Mouse (Mus musculus): ENCODE results near the gene Pax5. TPM values are rescaled to one million over a fixed set of nuclear protein-coding genes. Genes with fewer than 3 reads are reported as not detected.

Pax5 gene
- total and polyA plus RNA-seq, 3 experiments, result not detected

DNA sequence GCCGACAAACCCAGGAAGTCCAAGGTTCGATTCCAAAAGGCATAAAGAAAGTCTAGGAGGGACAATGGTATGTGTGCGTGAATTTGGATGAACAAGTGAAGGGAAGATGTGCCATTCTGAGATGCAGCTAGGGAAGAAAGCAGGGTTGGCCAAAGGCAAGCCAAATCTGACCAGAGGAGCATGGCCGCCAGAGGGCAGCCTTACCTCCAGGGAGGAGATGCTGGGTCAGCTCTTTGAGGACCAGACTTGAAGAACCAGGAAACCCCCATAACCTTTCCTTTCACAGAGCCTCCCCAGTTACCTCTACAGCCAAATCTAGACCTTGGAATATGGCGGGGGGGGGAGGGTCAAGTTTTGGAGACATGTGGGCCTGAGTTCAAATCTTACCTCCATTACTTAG lies 133.0 kb downstream of the Pax5 start:
- H3K4me1 ChIP-seq (ENCODE audit: control insufficient read depth in 1 of 2, insufficient read depth in 2 of 2, low read length in 2 of 2), result 0 out of 4 replicates have a peak, but pooled peaks cover 0 to under 1% of the 10 kb centered on the region in 2 experiments

DNA sequence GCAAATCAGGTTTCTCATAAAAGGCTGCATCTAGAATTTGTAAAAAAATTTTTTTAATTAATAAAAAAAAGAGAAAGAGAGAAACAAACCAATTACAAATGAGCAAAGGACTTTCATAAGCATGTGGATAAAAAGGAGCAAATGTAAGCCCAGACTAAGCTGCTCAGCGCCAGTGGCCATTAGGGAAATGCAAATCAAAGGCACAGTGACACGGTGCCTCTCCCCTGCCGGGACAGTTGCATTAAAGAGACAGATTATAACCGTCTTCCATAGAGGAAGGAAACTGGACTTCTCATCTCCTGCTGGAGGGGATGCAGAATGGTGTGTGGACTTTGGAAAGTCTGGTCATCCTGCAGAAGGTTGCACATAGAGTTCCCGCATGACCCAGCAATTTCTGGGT lies 133.5 kb downstream of the Pax5 start:
- no peak overlapping the region for H3K9ac ChIP-seq (ENCODE audit: control insufficient read depth, low read depth, low read length, poor library complexity, severe bottlenecking)
- DNase-seq (ENCODE audit: low read depth, low spot score), result no peak
- H3K27ac ChIP-seq (ENCODE audit: control insufficient read depth, low read depth, low read length), result no peak overlapping the region
- H3K4me1 ChIP-seq (ENCODE audit: control insufficient read depth in 1 of 2, insufficient read depth in 2 of 2, low read length in 2 of 2), result no peaks in the 10 kb centered on the region
- H3K36me3 ChIP-seq (ENCODE audit: control insufficient read depth in 1 of 2, insufficient read depth in 2 of 2, low read length in 2 of 2), result no peaks in the 10 kb centered on the region
- no peaks in the 10 kb centered on the region for H3K79me2 ChIP-seq (ENCODE audit: control insufficient read depth, insufficient read depth, low read length, poor library complexity)
- peaks cover 0 to 1% of the 10 kb centered on the region in 2 experiments; a peak in 1 of 4 replicates for H3K27me3 ChIP-seq (ENCODE audit: control insufficient read depth in 1 of 2, insufficient read depth in 2 of 2, low read length in 2 of 2)
- no peak overlapping the region for H3K4me3 ChIP-seq (ENCODE audit: control insufficient read depth in 1 of 2, insufficient read depth in 1 of 2, low read depth in 2 of 2, low read length in 2 of 2)
- no peak for TF ChIP-seq ELF1 (IDR thresholded peaks at IDR 0.05; ENCODE audit: low read depth, low read length)
- TF ChIP-seq POLR2A (IDR thresholded peaks at IDR 0.05; ENCODE audit: control insufficient read depth in 1 of 2, insufficient read depth in 1 of 2, low read depth in 1 of 2, low read length in 2 of 2, poor library complexity in 1 of 2), result no peak
- no peak for TF ChIP-seq POLR2AphosphoS5 (IDR thresholded peaks at IDR 0.05; ENCODE audit: borderline replicate concordance, low read depth, low read length)
- no peak for TF ChIP-seq USF1 (IDR thresholded peaks at IDR 0.05; ENCODE audit: low read depth, low read length)
- H3K9me3 ChIP-seq (replicated peaks; ENCODE audit: insufficient read depth, low read length), result no peaks in the 10 kb centered on the region

More for the DNA sequence above, 133.0 kb downstream of the Pax5 start:
- TF ChIP-seq ZC3H11A (IDR thresholded peaks at IDR 0.05; ENCODE audit: low read depth, low read length), result peak; percentile 36
- TF ChIP-seq GATA1 (IDR thresholded peaks at IDR 0.05; ENCODE audit: low read depth, low read length), result no peak
- no peak for TF ChIP-seq USF1 (IDR thresholded peaks at IDR 0.05; ENCODE audit: low read depth, low read length)
- TF ChIP-seq MYC (IDR thresholded peaks at IDR 0.05; ENCODE audit: low read depth, low read length), result no peak
- TF ChIP-seq SIN3A (IDR thresholded peaks at IDR 0.05; ENCODE audit: low read length), result no peak
- peak; percentile 69; the same call in 1 of the 2 replicates for TF ChIP-seq MAFK (IDR thresholded peaks at IDR 0.05; ENCODE audit: borderline replicate concordance, low read depth, low read length)
- peak; percentile 63 for TF ChIP-seq SMC3 (IDR thresholded peaks at IDR 0.05; ENCODE audit: low read depth, low read length)
- TF ChIP-seq RAD21 (IDR thresholded peaks at IDR 0.05; ENCODE audit: low read depth, low read length), result peak; percentile 40
- TF ChIP-seq CTCF (IDR thresholded peaks at IDR 0.05 in 2 of 3, conservative IDR thresholded peaks at IDR 0.05 in 1 of 3; ENCODE audit: control insufficient read depth in 1 of 3, insufficient read depth in 1 of 3, low read depth in 2 of 3, low read length in 3 of 3, poor library complexity in 1 of 3, severe bottlenecking in 1 of 3), result peak; percentile 63 to 80 (median 68); a peak in 5 of 6 replicates
- Histone ChIP-seq H3K27ac (ENCODE audit: control insufficient read depth, low read depth, low read length) (no peak overlapping the region), H3K9ac (ENCODE audit: control insufficient read depth, low read depth, low read length, poor library complexity, severe bottlenecking) (no peak overlapping the region), H3K4me3 (ENCODE audit: control insufficient read depth in 1 of 2, insufficient read depth in 1 of 2, low read depth in 2 of 2, low read length in 2 of 2) (no peak overlapping the region), H3K9me3 (replicated peaks; ENCODE audit: insufficient read depth, low read length) (no peaks in the 10 kb centered on the region), H3K27me3 (ENCODE audit: control insufficient read depth in 1 of 2, insufficient read depth in 2 of 2, low read length in 2 of 2) (peaks cover 0 to 1% of the 10 kb centered on the region in 2 experiments; a peak in 1 of 4 replicates), H3K36me3 (ENCODE audit: control insufficient read depth in 1 of 2, insufficient read depth in 2 of 2, low read length in 2 of 2) (no peaks in the 10 kb centered on the region), H3K79me2 (ENCODE audit: control insufficient read depth, insufficient read depth, low read length, poor library complexity) (no peaks in the 10 kb centered on the region)
- peak; percentile 25 for DNase-seq (ENCODE audit: low read depth, low spot score)

- TF ChIP-seq ZC3H11A (IDR thresholded peaks at IDR 0.05; ENCODE audit: low read depth, low read length) (no peak), ELF1 (IDR thresholded peaks at IDR 0.05; ENCODE audit: low read depth, low read length) (no peak), HCFC1 (IDR thresholded peaks at IDR 0.05; ENCODE audit: low read depth, low read length) (no peak), GATA1 (IDR thresholded peaks at IDR 0.05; ENCODE audit: low read depth, low read length) (no peak), POLR2AphosphoS2 (IDR thresholded peaks at IDR 0.05; ENCODE audit: low read length) (no peak), USF1 (IDR thresholded peaks at IDR 0.05; ENCODE audit: low read depth, low read length) (no peak), TCF12 (IDR thresholded peaks at IDR 0.05; ENCODE audit: low read depth, low read length) (no peak), SMC3 (IDR thresholded peaks at IDR 0.05; ENCODE audit: low read depth, low read length) (no peak), ETS1 (IDR thresholded peaks at IDR 0.05; ENCODE audit: low read depth, low read length) (no peak), MAX (IDR thresholded peaks at IDR 0.05; ENCODE audit: low read length) (no peak)
- H3K79me2 ChIP-seq (ENCODE audit: control insufficient read depth, insufficient read depth, low read length, poor library complexity), result no peaks in the 10 kb centered on the region
- 0 out of 4 replicates have a peak, but pooled peaks cover 0 to 1% of the 10 kb centered on the region in 2 experiments for H3K27me3 ChIP-seq (ENCODE audit: control insufficient read depth in 1 of 2, insufficient read depth in 2 of 2, low read length in 2 of 2)
- H3K9me3 ChIP-seq (replicated peaks; ENCODE audit: insufficient read depth, low read length), result no peaks in the 10 kb centered on the region
- no peak overlapping the region for H3K4me3 ChIP-seq (ENCODE audit: control insufficient read depth in 1 of 2, insufficient read depth in 1 of 2, low read depth in 2 of 2, low read length in 2 of 2)
- H3K9ac ChIP-seq (ENCODE audit: control insufficient read depth, low read depth, low read length, poor library complexity, severe bottlenecking), result no peak overlapping the region
- H3K4me1 ChIP-seq (ENCODE audit: control insufficient read depth in 1 of 2, insufficient read depth in 2 of 2, low read length in 2 of 2), result no peaks in the 10 kb centered on the region
- no peak for DNase-seq (ENCODE audit: low read depth, low spot score)
- H3K27ac ChIP-seq (ENCODE audit: control insufficient read depth, low read depth, low read length), result no peak overlapping the region
- no peaks in the 10 kb centered on the region for H3K36me3 ChIP-seq (ENCODE audit: control insufficient read depth in 1 of 2, insufficient read depth in 2 of 2, low read length in 2 of 2)
Measured at GRCm38 (mm10) chr4:44573017-44573416, 137.3 kb downstream of the Pax5 start.

Measured in MEL (cell line).